Mouse (Mus musculus) retina, adult 2 months (tissue): ENCODE results near the gene Phb.
"Not testable (repeated sequence)": the region's sequence is repeated elsewhere in the genome, so short reads cannot be mapped to it uniquely, and the experiment has no call there.

Experiments
- DNase-seq: peaks from one replicate; pipeline ENCODE4 v3.0.0-alpha.2; 2012; ENCODE audit warnings: low read depth, low spot score

The Phb gene

DNA sequence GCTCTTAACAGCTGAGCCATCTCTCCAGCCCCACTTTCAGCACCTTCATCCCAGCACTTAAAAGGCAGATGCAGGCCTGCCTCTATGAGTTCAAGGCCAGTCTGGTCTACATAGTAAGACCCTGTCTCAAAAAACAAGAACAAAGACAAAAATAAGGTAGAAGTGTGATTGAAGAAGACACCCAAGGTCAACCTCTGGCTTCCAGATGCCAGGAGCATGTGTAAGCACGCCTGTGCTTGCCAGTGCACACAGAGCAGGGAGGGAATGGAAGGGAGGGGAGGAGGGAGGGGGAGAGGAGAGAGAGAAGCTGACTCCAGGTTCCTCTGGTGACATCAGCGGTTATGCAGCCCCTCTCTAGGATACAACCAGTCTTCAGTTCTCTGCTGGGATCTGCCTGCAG is 16.8 kb upstream of the Phb start:
- DNase-seq, result no peak

DNA sequence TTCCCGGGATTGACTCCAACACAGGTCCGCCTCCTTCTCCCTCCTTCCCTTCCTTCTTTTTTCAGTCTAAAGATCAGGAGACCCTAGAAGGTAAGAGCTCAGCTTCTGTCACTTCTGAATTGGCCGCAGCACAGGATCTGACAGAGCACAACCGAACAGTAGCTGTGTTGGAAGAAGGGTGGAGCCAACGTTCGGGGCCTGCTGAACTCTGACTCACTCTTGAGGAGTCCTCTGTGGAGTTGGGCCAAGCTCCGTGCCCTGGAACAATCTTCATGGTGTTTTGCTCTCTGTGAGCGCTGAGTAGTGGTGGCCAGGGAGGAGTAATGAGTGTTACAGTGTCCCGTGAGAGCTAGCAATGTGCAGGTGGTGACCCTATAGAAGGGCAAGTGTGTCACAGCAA is 15.8 kb upstream of the Phb start:
- no peak for DNase-seq

DNA sequence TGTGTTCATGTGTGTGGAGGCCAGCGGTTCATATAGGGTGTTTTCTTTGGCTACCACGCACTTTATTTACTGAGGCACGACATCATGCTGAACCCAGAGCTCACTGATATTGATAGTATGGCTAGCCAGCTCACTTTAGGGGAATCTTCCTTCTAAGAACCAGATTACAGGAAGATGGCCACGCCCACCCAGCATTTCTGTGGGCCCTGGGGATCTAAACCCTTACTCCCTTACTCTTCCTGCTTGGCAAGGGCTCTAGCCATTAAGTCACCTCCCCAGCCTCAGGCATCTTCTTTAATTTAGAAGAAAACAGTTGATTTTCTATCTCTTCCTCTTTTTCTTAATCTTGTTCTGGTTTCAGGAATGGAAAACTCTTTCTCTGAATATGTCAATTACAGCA is 9.3 kb upstream of the Phb start:
- DNase-seq, result no peak

- DNase-seq, result no peak
Observed at GRCm38 (mm10) chr11:95667177-95667576, 420 bp downstream of the Phb start.

GRCm38 (mm10) chr11:95668086-95668485 is 1.3 kb downstream of the Phb start:
- DNase-seq, result not testable (repeated sequence)

- no peak for DNase-seq
Observed at GRCm38 (mm10) chr11:95675498-95675897, 8.7 kb downstream of the Phb start.

- no peak for DNase-seq
Observed at GRCm38 (mm10) chr11:95676307-95676706, 9.6 kb downstream of the Phb start.

DNA sequence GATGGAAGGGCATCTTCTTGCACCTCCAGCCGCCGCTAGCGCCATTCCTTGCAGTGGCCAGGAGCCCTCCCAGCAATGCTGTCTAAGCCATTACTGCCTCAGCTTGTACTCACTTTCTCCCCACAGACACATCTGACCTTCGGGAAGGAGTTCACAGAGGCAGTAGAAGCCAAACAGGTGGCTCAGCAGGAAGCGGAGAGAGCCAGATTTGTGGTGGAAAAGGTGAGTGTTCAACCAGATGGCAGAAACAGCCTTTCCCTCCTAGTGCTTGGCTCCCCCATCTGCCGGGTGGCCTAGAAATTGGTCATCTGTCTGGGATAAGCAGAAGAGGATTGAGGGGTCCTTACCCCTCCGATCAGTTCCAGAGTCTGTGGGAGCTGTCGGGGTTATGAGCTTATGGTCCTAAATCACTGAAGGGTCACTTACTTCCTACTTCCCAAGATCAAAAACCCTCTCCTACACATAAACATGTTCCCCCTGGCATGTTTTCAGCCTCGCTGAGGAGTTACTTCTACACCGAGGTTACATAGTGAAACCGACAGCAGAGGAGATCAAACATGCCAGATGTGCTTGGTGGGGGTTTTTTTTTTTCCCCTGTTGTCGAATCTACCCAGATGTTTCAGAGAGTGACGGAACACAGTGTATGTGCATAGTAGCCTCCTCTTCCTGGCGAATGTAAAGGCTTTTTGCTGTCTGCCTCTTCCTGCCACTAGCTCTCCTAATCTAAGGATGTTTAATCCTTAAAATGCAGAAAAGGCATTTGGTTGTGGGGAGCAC is 11.4 kb downstream of the Phb start:
- DNase-seq, result no peak

- no peak for DNase-seq
Observed at GRCm38 (mm10) chr11:95681995-95682601, 15.3 kb downstream of the Phb start.

DNA sequence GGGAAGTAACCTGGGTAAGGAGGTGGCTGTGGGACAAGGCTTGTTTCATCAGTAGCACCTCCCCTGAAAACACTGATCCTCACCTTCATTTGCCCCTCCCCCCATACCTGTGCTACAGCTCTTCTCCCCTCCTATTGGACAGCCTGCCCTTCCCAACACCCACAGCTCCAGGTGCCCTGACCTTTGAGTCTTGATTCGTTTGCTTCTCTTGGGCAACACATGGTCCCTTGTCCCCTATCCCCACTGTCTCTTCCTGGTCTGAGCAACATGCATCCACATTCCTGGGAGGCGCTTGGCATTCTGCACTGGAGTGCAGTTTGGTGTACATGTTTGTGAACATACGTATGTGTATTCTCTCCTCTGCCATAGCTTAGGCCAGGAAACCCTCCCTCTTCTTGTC is 16.2 kb downstream of the Phb start:
- DNase-seq, result no peak

DNA sequence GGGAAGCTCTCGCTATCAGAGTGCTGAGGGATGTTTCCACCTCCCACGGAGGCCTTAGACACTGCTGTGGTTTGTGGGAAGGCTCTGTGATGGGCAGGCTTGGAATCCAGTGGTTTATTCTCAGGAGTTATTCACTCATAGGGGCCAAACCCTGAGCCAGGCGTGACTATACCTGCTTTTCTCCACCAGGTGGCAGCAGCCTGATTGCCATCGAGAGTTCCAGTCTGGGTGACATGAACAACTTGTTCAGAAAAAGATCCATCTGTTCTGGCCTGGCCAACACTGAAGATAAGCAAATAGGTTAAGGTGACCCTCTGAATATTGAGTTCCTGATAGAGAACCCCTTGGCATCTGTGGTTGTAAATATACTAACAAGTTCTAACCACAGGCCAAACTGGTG is 19.3 kb downstream of the Phb start:
- peak; percentile 28 for DNase-seq

- no peak for DNase-seq
Observed at GRCm38 (mm10) chr11:95687084-95687656, 20.4 kb downstream of the Phb start.

- DNase-seq, result no peak
Observed at GRCm38 (mm10) chr11:95688515-95688914, 21.8 kb downstream of the Phb start.

DNA sequence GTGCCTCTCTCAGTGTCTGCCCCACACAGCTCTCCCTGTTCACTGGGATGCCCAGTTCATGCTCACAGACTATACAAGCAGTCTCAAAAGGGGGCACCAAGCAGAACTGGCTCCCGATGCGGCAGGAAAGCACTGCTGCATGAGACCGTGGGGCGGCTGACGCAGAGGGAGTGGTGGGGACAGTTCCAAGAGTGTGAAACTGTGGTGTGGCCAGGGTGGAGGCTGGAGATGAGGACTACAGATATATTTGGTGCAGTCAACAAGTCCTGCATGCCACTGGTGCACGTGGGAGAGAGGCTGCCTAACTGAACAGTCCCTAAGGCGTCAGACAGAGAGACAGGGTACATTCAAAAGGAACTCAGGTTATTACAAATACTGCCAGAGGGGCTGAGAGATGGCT is 22.2 kb downstream of the Phb start:
- no peak for DNase-seq

GRCm38 (mm10) chr11:95689544-95689943 is 22.8 kb downstream of the Phb start:
- no peak for DNase-seq

DNA sequence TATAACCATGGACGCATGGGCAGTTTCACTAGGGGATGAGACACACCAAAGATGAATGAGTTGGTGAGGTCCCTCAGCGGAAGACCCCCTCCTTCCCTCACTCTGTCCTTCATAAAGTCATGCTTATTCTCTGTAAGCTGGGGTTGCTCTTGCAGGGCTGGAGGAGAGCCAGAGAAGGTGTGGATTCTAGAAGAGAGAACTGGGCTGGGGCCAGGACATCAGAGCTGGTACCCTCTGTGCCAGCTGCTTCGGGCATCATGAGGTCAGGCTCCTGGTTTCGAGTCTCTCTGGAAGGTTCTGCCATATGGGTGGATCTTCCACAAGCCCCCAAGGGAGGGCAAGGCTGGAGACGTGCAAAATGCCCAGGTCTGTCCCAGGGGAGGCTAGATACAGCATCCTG is 31.8 kb downstream of the Phb start:
- no peak for DNase-seq

DNA sequence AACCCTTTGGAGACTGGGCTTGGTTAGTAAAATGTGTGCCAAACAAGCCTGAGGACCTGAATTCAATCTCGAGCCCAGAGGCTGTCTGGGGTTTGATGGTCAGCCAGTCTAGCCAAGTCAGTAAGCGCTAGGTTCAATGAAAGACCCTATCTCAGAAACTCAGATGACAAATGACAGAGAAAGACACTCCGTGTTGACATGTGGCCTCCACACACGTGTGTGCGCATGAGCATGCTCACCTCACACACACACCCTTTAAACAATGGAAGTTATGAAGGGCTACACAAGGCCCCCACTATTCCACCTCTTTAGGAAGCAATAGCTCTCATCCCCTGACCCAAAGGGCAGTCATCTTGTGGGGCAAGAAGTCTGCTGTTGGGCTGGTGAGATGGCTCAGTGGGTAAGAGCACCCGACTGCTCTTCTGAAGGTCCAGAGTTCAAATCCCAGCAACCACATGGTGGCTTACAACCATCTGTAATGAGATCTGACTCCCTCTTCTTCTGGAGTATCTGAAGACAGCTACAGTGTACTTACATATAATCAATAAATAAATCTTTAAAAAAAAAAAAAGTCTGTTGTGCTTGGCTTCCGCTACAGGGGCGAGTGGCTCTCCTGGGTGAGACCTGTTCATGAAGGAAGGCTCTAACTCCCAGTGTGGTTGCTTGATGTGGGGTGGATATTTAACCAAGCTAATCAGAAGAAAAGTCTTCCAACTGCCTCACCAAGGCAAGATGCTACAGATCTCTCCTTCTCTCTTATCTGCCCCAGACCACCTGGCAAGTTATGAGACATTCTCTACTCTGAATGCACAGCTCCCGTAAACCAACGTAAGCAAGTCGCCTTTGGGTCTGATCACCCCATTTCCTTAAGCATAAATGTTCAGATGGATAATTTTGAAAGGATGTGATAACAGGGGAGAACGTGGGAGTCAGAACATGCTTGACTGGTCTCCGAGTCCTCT is 34.3 kb downstream of the Phb start:
- no peak for DNase-seq

DNA sequence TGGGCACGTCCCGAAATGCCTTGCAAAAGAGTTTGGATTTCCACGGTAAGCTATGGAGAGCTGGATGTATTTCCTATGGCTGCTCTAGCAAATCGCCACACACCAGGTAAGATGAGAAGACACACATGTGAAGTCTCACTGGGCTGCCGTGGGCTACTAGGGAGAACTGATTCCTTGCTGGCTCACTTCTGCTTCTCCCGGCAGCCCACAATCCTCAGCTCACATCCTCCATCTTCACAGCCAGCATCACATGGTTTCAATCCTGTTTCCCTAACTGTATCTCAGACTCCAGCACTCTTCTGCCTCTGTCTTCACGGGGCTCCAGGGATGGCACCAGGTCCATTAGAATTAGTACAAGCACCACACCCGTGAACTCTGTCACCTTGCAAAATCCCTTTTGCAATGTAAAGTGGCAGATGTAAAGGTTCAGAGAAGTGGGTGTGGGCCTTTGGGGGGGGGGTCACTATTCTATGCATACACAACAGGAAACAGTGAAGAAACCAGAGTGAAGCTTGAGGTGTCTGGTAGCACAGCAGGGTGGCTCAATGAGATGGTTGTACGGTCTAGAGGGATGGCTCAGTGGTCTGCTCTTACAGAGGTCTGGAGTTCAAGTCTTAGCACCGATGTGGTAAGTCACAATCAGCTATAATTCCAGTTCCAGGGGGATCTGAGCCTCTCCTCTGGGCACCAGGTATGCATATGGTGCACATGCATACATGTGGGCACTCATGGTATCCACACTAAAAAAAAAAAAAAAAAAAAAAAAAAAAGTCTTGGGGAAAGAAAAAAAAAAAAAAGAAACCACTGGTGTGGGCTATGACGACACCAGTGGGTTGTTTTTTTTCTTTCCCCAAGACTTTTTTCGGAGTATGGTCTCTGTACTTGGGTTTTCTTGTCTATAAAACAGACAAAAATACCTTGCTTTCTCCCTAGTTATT is 37.5 kb downstream of the Phb start:
- DNase-seq, result no peak

- DNase-seq, result no peak
Observed at GRCm38 (mm10) chr11:95704970-95705330, 38.2 kb downstream of the Phb start.

DNA sequence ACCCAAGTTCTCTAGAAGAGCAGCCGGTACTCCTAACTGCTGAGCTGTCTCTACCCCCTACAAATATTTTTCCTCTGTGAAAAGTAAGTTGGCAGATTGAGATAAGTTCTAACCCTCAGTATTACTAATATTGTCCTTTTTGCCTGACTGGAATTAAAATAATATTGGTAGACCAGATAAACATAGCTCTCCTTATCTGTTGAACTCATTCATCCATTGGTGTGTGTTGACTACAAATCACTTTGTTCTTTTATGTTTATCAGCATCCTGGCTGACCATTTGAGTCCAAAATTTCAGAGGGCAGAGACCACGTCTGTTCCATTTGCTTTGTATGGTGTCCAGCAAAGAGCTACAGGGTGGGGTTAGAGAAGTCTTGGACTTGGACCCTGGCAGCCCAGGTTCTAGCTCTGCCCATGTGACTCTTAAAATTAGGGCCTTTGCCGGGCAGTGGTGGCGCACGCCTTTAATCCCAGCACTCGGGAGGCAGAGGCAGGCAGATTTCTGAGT is 42.8 kb downstream of the Phb start:
- DNase-seq, result no peak

DNA sequence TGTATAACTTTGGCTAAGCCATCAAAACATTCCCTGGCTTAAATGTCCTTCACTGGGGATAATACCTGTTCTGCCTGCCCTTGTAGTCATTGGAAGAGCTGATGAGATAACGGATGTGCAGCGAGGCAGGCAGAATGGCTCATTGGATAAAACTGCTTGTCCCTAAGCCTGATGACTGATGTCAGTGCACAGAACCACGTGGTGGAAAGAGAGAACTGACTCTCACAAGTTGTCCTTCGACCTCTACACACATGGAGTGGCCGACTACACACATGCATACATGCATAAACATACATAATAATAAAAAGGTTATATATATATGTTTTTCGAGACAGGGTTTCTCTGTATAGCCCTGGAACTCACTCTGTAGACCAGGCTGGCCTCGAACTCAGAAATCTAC is 43.7 kb downstream of the Phb start:
- no peak for DNase-seq
